Mouse (Mus musculus): ENCODE results near the gene Zfp607b. TPM values are rescaled to one million over a fixed set of nuclear protein-coding genes. Genes with fewer than 3 reads are reported as not detected.

Zfp607b gene
- total and polyA plus RNA-seq, 3 experiments: 0.04 to 4.4 (median 1.7) TPM

DNA sequence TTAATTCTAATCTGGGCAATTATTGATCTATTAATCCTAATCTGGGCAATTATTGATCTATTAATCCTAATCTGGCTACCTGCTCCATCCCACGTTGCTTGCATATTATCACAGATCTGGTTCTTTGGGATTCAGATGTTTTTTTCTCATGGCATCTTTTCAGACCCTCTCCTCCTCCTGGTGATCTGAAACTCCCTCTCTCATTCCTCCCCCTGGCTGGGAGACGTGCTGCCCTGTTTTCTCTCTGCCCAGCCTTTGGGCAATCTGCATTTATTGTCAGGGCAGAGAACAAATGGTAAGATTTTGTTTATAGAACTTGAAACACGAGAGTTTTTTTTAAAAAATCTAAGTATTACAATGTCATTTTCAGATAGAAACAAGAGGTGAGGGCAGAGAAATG is 1.3 kb upstream of the Zfp607b start:
- no peak for TF ChIP-seq CTCF (IDR thresholded peaks at IDR 0.05; ENCODE audit: low read depth, low read length)
- no peak for TF ChIP-seq POLR2AphosphoS5 (IDR thresholded peaks at IDR 0.05; ENCODE audit: insufficient replicate concordance, low read depth, low read length)
- TF ChIP-seq GATA2 (IDR thresholded peaks at IDR 0.05; ENCODE audit: borderline replicate concordance, low read depth, low read length): no peak
- TF ChIP-seq TAL1 (conservative IDR thresholded peaks at IDR 0.05; ENCODE audit: low read depth, low read length): no peak
- TF ChIP-seq GATA1 (IDR thresholded peaks at IDR 0.05; ENCODE audit: borderline replicate concordance, low read length): no peak
- ATAC-seq (ENCODE audit: extremely low read depth, insufficient number of reproducible peaks, low FRiP score, poor library complexity, severe bottlenecking): no peak
- peaks cover 29% of the 10 kb centered on the region for H3K4me1 ChIP-seq (ENCODE audit: insufficient read depth, low read depth, low read length)
- H3K9me3 ChIP-seq (replicated peaks): no peaks in the 10 kb centered on the region
- no peaks in the 10 kb centered on the region for H3K27me3 ChIP-seq (ENCODE audit: insufficient read depth, low read length)
- DNase-seq (ENCODE audit: low spot score): no peak
- peak overlapping the region; percentile 68; the same call in 1 of the 2 replicates for H3K4me3 ChIP-seq (ENCODE audit: low read depth, low read length)
- no peaks in the 10 kb centered on the region for H3K36me3 ChIP-seq (replicated peaks)

DNA sequence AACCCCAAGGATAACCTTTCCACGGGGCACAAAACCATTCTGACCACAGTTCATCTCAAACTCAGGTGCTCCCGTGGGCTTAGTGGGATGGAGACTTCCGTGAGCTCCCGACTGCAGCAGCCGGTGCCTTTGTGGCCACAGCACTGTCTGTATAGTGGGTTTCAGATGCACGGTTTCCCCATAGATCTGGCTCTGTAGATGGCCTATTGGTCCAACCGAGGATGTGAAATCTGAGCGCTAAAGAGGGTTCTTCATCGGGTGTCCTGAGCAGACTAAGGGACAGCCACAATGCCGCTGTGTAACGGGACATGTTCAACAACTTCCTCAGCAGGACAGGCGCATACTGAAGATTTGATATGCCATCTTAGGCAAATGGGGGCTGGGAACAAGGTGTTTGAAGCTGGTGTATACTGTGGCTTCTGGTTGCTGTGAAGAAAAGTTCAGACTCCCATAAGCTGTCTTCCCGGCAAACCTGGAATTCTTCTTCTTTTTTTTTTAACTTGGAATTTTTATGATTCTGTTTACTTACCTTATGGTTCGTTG is 823 bp upstream of the Zfp607b start:
- no peak for TF ChIP-seq CTCF (IDR thresholded peaks at IDR 0.05; ENCODE audit: low read depth, low read length)
- no peak for TF ChIP-seq GATA1 (IDR thresholded peaks at IDR 0.05; ENCODE audit: borderline replicate concordance, low read length)
- TF ChIP-seq POLR2AphosphoS5 (IDR thresholded peaks at IDR 0.05; ENCODE audit: insufficient replicate concordance, low read depth, low read length): no peak
- TF ChIP-seq TAL1 (conservative IDR thresholded peaks at IDR 0.05; ENCODE audit: low read depth, low read length): no peak
- TF ChIP-seq GATA2 (IDR thresholded peaks at IDR 0.05; ENCODE audit: borderline replicate concordance, low read depth, low read length): no peak
- H3K36me3 ChIP-seq (replicated peaks): no peaks in the 10 kb centered on the region
- H3K9me3 ChIP-seq (replicated peaks): no peaks in the 10 kb centered on the region
- H3K4me3 ChIP-seq (ENCODE audit: low read depth, low read length): peak overlapping the region; percentile 68
- no peak for DNase-seq (ENCODE audit: low spot score)
- peaks cover 29% of the 10 kb centered on the region for H3K4me1 ChIP-seq (ENCODE audit: insufficient read depth, low read depth, low read length)
- no peaks in the 10 kb centered on the region for H3K27me3 ChIP-seq (ENCODE audit: insufficient read depth, low read length)
- ATAC-seq (ENCODE audit: extremely low read depth, insufficient number of reproducible peaks, low FRiP score, poor library complexity, severe bottlenecking): no peak

DNA sequence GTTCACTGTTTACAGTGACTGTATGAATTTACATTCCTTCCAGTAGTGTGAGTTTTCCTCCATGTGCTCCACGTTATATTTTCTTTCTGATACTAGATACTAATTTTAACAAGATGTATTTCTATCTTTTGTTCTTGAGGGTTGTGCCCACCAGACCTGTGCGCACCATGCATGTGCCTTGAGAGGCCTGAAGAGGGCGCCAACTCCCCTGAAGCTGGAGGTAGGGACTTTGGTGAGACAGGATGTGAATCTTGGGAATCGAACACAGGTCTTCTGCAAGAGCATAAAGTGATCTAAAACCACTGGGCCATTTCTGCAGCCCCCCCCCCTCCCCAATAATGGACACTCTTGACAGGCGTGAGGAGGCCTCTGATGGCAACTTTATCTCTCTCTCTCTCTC is 1.9 kb downstream of the Zfp607b start:
- Histone ChIP-seq H3K9me3 (replicated peaks) (no peaks in the 10 kb centered on the region), H3K36me3 (replicated peaks) (no peaks in the 10 kb centered on the region), H3K4me1 (ENCODE audit: insufficient read depth, low read depth, low read length) (peaks cover 24% of the 10 kb centered on the region), H3K4me3 (ENCODE audit: low read depth, low read length) (no peak overlapping the region), H3K27me3 (ENCODE audit: insufficient read depth, low read length) (no peaks in the 10 kb centered on the region)
- ATAC-seq (ENCODE audit: extremely low read depth, insufficient number of reproducible peaks, low FRiP score, poor library complexity, severe bottlenecking) (no peak), DNase-seq (ENCODE audit: low spot score) (no peak)
- TF ChIP-seq GATA2 (IDR thresholded peaks at IDR 0.05; ENCODE audit: borderline replicate concordance, low read depth, low read length) (no peak), POLR2AphosphoS5 (IDR thresholded peaks at IDR 0.05; ENCODE audit: insufficient replicate concordance, low read depth, low read length) (no peak), TAL1 (conservative IDR thresholded peaks at IDR 0.05; ENCODE audit: low read depth, low read length) (no peak), CTCF (IDR thresholded peaks at IDR 0.05; ENCODE audit: low read depth, low read length) (peak; percentile 41; the same call in 1 of the 2 replicates)

DNA sequence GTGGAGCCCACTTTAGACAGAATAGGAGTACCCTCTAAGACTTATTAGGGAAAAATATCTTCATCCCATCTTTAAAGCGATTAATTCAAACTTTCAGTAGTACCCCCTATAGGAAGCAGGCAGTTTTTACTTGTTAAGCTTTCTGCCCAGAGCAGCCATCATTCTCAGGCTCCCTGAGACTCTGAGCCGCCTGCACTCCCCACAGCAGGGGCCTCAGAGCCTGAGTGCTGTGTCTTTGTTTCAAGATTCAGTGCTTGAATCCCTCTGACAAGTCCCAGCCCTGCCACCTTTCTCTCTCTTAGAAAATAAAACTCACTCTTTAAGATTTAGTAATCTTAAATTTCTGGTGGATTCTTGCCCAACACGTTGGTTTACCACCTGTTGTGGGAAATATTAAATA is 7.6 kb downstream of the Zfp607b start:
- no peaks in the 10 kb centered on the region for H3K36me3 ChIP-seq (replicated peaks)
- DNase-seq (ENCODE audit: low spot score): no peak
- TF ChIP-seq GATA2 (IDR thresholded peaks at IDR 0.05; ENCODE audit: borderline replicate concordance, low read depth, low read length) (no peak), TAL1 (conservative IDR thresholded peaks at IDR 0.05; ENCODE audit: low read depth, low read length) (no peak), GATA1 (IDR thresholded peaks at IDR 0.05; ENCODE audit: borderline replicate concordance, low read length) (no peak), CTCF (IDR thresholded peaks at IDR 0.05; ENCODE audit: low read depth, low read length) (no peak), POLR2AphosphoS5 (IDR thresholded peaks at IDR 0.05; ENCODE audit: insufficient replicate concordance, low read depth, low read length) (no peak)
- no peaks in the 10 kb centered on the region for H3K9me3 ChIP-seq (replicated peaks)
- no peaks in the 10 kb centered on the region for H3K27me3 ChIP-seq (ENCODE audit: insufficient read depth, low read length)
- no peaks in the 10 kb centered on the region for H3K4me1 ChIP-seq (ENCODE audit: insufficient read depth, low read depth, low read length)
- no peak overlapping the region for H3K4me3 ChIP-seq (ENCODE audit: low read depth, low read length)
- ATAC-seq (ENCODE audit: extremely low read depth, insufficient number of reproducible peaks, low FRiP score, poor library complexity, severe bottlenecking): no peak

DNA sequence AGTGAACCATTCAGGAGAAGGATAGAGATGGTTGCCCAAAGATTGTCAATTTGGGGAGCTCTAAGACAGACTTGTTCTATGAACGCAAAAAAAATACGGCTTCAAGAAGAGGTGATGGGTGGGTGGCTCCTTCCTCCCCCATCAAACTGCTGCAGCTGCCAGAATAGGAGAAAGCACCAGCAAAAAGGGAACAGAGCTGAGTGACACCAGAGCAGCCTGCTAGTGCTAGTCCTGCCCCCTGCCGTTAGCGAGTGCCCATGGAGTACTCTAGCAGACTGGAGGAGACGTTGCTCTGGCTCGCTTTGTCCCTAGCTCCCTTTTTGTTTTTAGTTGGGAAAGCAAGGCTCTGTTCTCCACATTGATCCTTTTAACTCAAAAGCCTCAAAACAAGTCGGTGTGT is 21.3 kb downstream of the Zfp607b start:
- ATAC-seq (ENCODE audit: extremely low read depth, insufficient number of reproducible peaks, low FRiP score, poor library complexity, severe bottlenecking): no peak
- TF ChIP-seq GATA1 (IDR thresholded peaks at IDR 0.05; ENCODE audit: borderline replicate concordance, low read length): no peak
- TF ChIP-seq CTCF (IDR thresholded peaks at IDR 0.05; ENCODE audit: low read depth, low read length): no peak
- no peak for TF ChIP-seq POLR2AphosphoS5 (IDR thresholded peaks at IDR 0.05; ENCODE audit: insufficient replicate concordance, low read depth, low read length)
- TF ChIP-seq TAL1 (conservative IDR thresholded peaks at IDR 0.05; ENCODE audit: low read depth, low read length): no peak
- H3K4me1 ChIP-seq (ENCODE audit: insufficient read depth, low read depth, low read length): no peaks in the 10 kb centered on the region

DNA sequence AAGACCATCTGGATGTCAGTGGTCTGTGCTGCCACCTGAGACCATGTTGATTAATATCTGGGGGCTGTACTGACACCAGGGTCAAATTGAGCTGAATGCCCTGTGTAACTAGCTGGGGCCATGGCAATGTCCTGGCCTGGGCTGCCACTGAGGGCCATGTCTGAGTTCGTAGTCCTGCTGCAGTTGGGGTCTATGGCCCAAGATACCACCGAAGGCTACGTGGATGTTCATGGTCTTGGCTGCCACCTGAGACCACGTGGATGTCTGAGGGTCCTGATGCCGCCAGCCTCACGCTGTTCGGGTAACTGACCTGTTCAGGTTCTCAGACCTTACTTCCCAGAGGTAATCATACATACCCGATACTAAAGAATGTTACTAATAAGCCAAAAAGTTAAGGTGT is 32.8 kb downstream of the Zfp607b start:
- Histone ChIP-seq H3K4me3 (ENCODE audit: low read depth, low read length) (no peak overlapping the region), H3K27me3 (ENCODE audit: insufficient read depth, low read length) (peaks cover 6% of the 10 kb centered on the region), H3K4me1 (ENCODE audit: insufficient read depth, low read depth, low read length) (peaks cover 3% of the 10 kb centered on the region; the same call in 1 of the 2 replicates), H3K9me3 (replicated peaks) (no peaks in the 10 kb centered on the region), H3K36me3 (replicated peaks) (no peaks in the 10 kb centered on the region)
- ATAC-seq (ENCODE audit: extremely low read depth, insufficient number of reproducible peaks, low FRiP score, poor library complexity, severe bottlenecking): no peak
- DNase-seq (ENCODE audit: low spot score): no peak
- no peak for TF ChIP-seq TAL1 (conservative IDR thresholded peaks at IDR 0.05; ENCODE audit: low read depth, low read length)
- TF ChIP-seq GATA2 (IDR thresholded peaks at IDR 0.05; ENCODE audit: borderline replicate concordance, low read depth, low read length): no peak
- TF ChIP-seq GATA1 (IDR thresholded peaks at IDR 0.05; ENCODE audit: borderline replicate concordance, low read length): no peak
- TF ChIP-seq POLR2AphosphoS5 (IDR thresholded peaks at IDR 0.05; ENCODE audit: insufficient replicate concordance, low read depth, low read length): no peak
- no peak for TF ChIP-seq CTCF (IDR thresholded peaks at IDR 0.05; ENCODE audit: low read depth, low read length)

More for the DNA sequence above, 21.3 kb downstream of the Zfp607b start:
- no peaks in the 10 kb centered on the region for H3K27me3 ChIP-seq (ENCODE audit: insufficient read depth, low read length)
- no peak overlapping the region for H3K4me3 ChIP-seq (ENCODE audit: low read depth, low read length)
- peaks cover 9% of the 10 kb centered on the region; the same call in 1 of the 2 replicates for H3K9me3 ChIP-seq (replicated peaks)
- DNase-seq (ENCODE audit: low spot score): no peak
- H3K36me3 ChIP-seq (replicated peaks): no peaks in the 10 kb centered on the region
